Mouse (Mus musculus): ENCODE data around the gene Nova2.

The Nova2 gene

GRCm38 (mm10) chr7:18925162-18925938, at the start of gene Nova2:
Gene Nova2 (plus strand): TSS chr7:18925888.
- peak; percentile 97 for DNase-seq

- DNase-seq, result no peak
Measured at GRCm38 (mm10) chr7:18878691-18879090, 47.0 kb upstream of the Nova2 start.

- DNase-seq, result no peak
Measured at GRCm38 (mm10) chr7:18883991-18884744, 41.5 kb upstream of the Nova2 start.

- DNase-seq, result peak; percentile 1
Measured at GRCm38 (mm10) chr7:18884745-18885422, 40.8 kb upstream of the Nova2 start.

- DNase-seq, result peak; percentile 1
Measured at GRCm38 (mm10) chr7:18886963-18887362, 38.7 kb upstream of the Nova2 start.

- DNase-seq, result no peak
Measured at GRCm38 (mm10) chr7:18890848-18891247, 34.8 kb upstream of the Nova2 start.

GRCm38 (mm10) chr7:18891872-18892599, 33.7 kb upstream of the Nova2 start:
- DNase-seq, result peak; percentile 88

- peak; percentile 48 for DNase-seq
Measured at GRCm38 (mm10) chr7:18893009-18893408, 32.7 kb upstream of the Nova2 start.

GRCm38 (mm10) chr7:18893651-18894430, 31.8 kb upstream of the Nova2 start:
- peak; percentile 83 for DNase-seq

GRCm38 (mm10) chr7:18896536-18896935, 29.2 kb upstream of the Nova2 start:
- DNase-seq, result no peak

GRCm38 (mm10) chr7:18900513-18900912, 25.2 kb upstream of the Nova2 start:
- DNase-seq, result no peak

- no peak for DNase-seq
Measured at GRCm38 (mm10) chr7:18902486-18902885, 23.2 kb upstream of the Nova2 start.

GRCm38 (mm10) chr7:18904971-18905370, 20.7 kb upstream of the Nova2 start:
- no peak for DNase-seq

- DNase-seq, result no peak
Measured at GRCm38 (mm10) chr7:18909797-18910196, 15.9 kb upstream of the Nova2 start.

- peak; percentile 97 for DNase-seq
Measured at GRCm38 (mm10) chr7:18910241-18910831, 15.4 kb upstream of the Nova2 start, which contains the start of gene Ccdc61. Gene Ccdc61 (minus strand): TSS chr7:18910415.

- DNase-seq, result no peak
Measured at GRCm38 (mm10) chr7:18916254-18916653, 9.4 kb upstream of the Nova2 start.

GRCm38 (mm10) chr7:18917931-18918330, 7.8 kb upstream of the Nova2 start:
- no peak for DNase-seq

- DNase-seq, result peak; percentile 85
Measured at GRCm38 (mm10) chr7:18921069-18921468, 4.6 kb upstream of the Nova2 start.

GRCm38 (mm10) chr7:18922807-18923206, 2.9 kb upstream of the Nova2 start:
- peak; percentile 59 for DNase-seq

GRCm38 (mm10) chr7:18923267-18923666, 2.4 kb upstream of the Nova2 start:
- DNase-seq, result no peak

GRCm38 (mm10) chr7:18923711-18924191, 1.9 kb upstream of the Nova2 start:
- DNase-seq, result peak; percentile 71
